Mouse (Mus musculus) stomach, embryonic 14.5 days (tissue): ENCODE data around the gene Dapk2. TPM values are rescaled to one million over a fixed set of nuclear protein-coding genes. Genes with fewer than 3 reads are reported as not detected.

ENCODE experiments used
- ATAC-seq: fragments of 200-750 bp; cut with Nextera tagmentation; 2 replicates; pipeline ENCODE4 v1.8.0; 2017; ENCODE audit warnings: low read depth, moderate TSS enrichment; ENCODE audit not compliant: insufficient number of reproducible peaks, insufficient read depth, low FRiP score
- H3K27ac ChIP-seq: fragments of 300-500 bp; sonication (generic); 2 replicates; pipeline ENCODE4 v1.5.1; 2014; ENCODE audit warnings: mild to moderate bottlenecking, low read length, moderate library complexity, mixed read lengths
- H3K27me3 ChIP-seq: fragments of 300-500 bp; sonication (generic); 2 replicates; pipeline ENCODE4 v1.6.1; 2014; ENCODE audit warnings: low read length, control low read depth, mixed read lengths; ENCODE audit not compliant: control insufficient read depth, insufficient read depth
- H3K36me3 ChIP-seq: fragments of 300-500 bp; sonication (generic); 2 replicates; pipeline ENCODE4 v1.6.1; 2014; ENCODE audit warnings: mild to moderate bottlenecking, control low read depth, low read length, moderate library complexity, mixed read lengths; ENCODE audit not compliant: control insufficient read depth, insufficient read depth
- H3K4me1 ChIP-seq: fragments of 300-500 bp; sonication (generic); 2 replicates; pipeline ENCODE4 v1.6.1; 2014; ENCODE audit warnings: low read length, control low read depth, mixed read lengths; ENCODE audit not compliant: control insufficient read depth, insufficient read depth
- H3K4me2 ChIP-seq: fragments of 300-500 bp; sonication (generic); replicated peaks from 2 replicates; pipeline ENCODE4 v1.6.1; 2014; ENCODE audit warnings: low read depth, low read length, control low read depth
- H3K4me3 ChIP-seq: fragments of 300-500 bp; sonication (generic); 2 replicates; pipeline ENCODE4 v1.5.1; 2014; ENCODE audit warnings: low read depth, low read length, control low read depth
- H3K9ac ChIP-seq: fragments of 300-500 bp; sonication (generic); replicated peaks from 2 replicates; pipeline ENCODE4 v1.6.1; 2014; ENCODE audit warnings: low read depth, mild to moderate bottlenecking, control low read depth, low read length, moderate library complexity, mixed read lengths
- H3K9me3 ChIP-seq: fragments of 300-500 bp; sonication (generic); 2 replicates; pipeline ENCODE4 v1.6.1; 2016; ENCODE audit warnings: low read depth, low read length, control low read depth; ENCODE audit not compliant: control insufficient read depth
- WGBS: fragments of 180-500 bp; shearing (Covaris S2); extraction: QIAGEN DNeasy Blood & Tissue Kit; methylation state at CpG from one replicate; pipeline ENCODE4 v1.1.7; 2014; 5-methylcytosine and 5-hydroxymethylcytosine counted together
- polyA plus RNA-seq: library from polyadenylated mRNA; unstranded; fragments of >200 nt; fragmentation: Nextera tagmentation; extraction: Ambion mirVana; gene quantifications from 2 replicates; pipeline ENCODE4 v1.2.1, GENCODE M21; 2014

Gene Dapk2
- polyA plus RNA-seq, 1 experiment from 2014 or later = 7.1 TPM

- Histone ChIP-seq H3K4me3 (no peak overlapping the region), H3K27me3 (no peaks in the 10 kb centered on the region), H3K27ac (no peak overlapping the region), H3K9ac (no peak overlapping the region), H3K4me1 (0 out of 2 replicates have a peak, but pooled peaks cover 6% of the 10 kb centered on the region), H3K36me3 (no peaks in the 10 kb centered on the region), H3K9me3 (no peaks in the 10 kb centered on the region), H3K4me2 (no peak overlapping the region)
- no peak for ATAC-seq
- 34% methylated on average over 6 of the region's 6 CpGs for WGBS
These were observed 93.2 kb downstream of the Dapk2 start for GRCm38 (mm10) chr9:66251159-66251691.

- no peaks in the 10 kb centered on the region for H3K4me1 ChIP-seq
- WGBS = 82% methylated on average over 2 of the region's 2 CpGs
- no peak overlapping the region for H3K4me2 ChIP-seq
- no peaks in the 10 kb centered on the region for H3K27me3 ChIP-seq
- H3K9ac ChIP-seq = no peak overlapping the region
- no peaks in the 10 kb centered on the region for H3K36me3 ChIP-seq
- H3K9me3 ChIP-seq = no peaks in the 10 kb centered on the region
- H3K4me3 ChIP-seq = no peak overlapping the region
- no peak overlapping the region for H3K27ac ChIP-seq
- ATAC-seq = no peak
These were observed 103.7 kb downstream of the Dapk2 start for GRCm38 (mm10) chr9:66261741-66262140.

- no peak for ATAC-seq
- H3K27me3 ChIP-seq = no peaks in the 10 kb centered on the region
- no peak overlapping the region for H3K9ac ChIP-seq
- H3K4me2 ChIP-seq = no peak overlapping the region
- H3K9me3 ChIP-seq = no peaks in the 10 kb centered on the region
- no peaks in the 10 kb centered on the region for H3K36me3 ChIP-seq
- 87% methylated on average over 2 of the region's 2 CpGs for WGBS
- H3K4me1 ChIP-seq = no peaks in the 10 kb centered on the region
- H3K4me3 ChIP-seq = no peak overlapping the region
- no peak overlapping the region for H3K27ac ChIP-seq
These were observed 105.7 kb downstream of the Dapk2 start for GRCm38 (mm10) chr9:66263701-66264100.

- H3K4me1 ChIP-seq = no peaks in the 10 kb centered on the region
- WGBS = 30% methylated on average over 2 of the region's 2 CpGs
- no peaks in the 10 kb centered on the region for H3K27me3 ChIP-seq
- no peak overlapping the region for H3K9ac ChIP-seq
- no peak for ATAC-seq
- H3K9me3 ChIP-seq = no peaks in the 10 kb centered on the region
- H3K4me2 ChIP-seq = no peak overlapping the region
- H3K36me3 ChIP-seq = no peaks in the 10 kb centered on the region
- no peak overlapping the region for H3K4me3 ChIP-seq
- no peak overlapping the region for H3K27ac ChIP-seq
These were observed 107.6 kb downstream of the Dapk2 start for GRCm38 (mm10) chr9:66265645-66266044.

GRCm38 (mm10) chr9:66266237-66267170, 108.5 kb downstream of the Dapk2 start:
- no peaks in the 10 kb centered on the region for H3K27me3 ChIP-seq
- H3K27ac ChIP-seq = no peak overlapping the region
- H3K9me3 ChIP-seq = no peaks in the 10 kb centered on the region
- H3K9ac ChIP-seq = no peak overlapping the region
- no peak for ATAC-seq
- H3K4me3 ChIP-seq = no peak overlapping the region
- H3K4me1 ChIP-seq = no peaks in the 10 kb centered on the region
- 78% methylated on average over 5 of the region's 5 CpGs for WGBS
- H3K36me3 ChIP-seq = no peaks in the 10 kb centered on the region
- no peak overlapping the region for H3K4me2 ChIP-seq

- no peaks in the 10 kb centered on the region for H3K4me1 ChIP-seq
- H3K9ac ChIP-seq = no peak overlapping the region
- no peaks in the 10 kb centered on the region for H3K36me3 ChIP-seq
- no peak overlapping the region for H3K4me3 ChIP-seq
- no peak overlapping the region for H3K4me2 ChIP-seq
- no peaks in the 10 kb centered on the region for H3K27me3 ChIP-seq
- 72% methylated on average over 4 of the region's 4 CpGs for WGBS
- no peaks in the 10 kb centered on the region for H3K9me3 ChIP-seq
- H3K27ac ChIP-seq = no peak overlapping the region
- ATAC-seq = no peak
These were observed 110.8 kb downstream of the Dapk2 start for GRCm38 (mm10) chr9:66268804-66269203.

- H3K27ac ChIP-seq = no peak overlapping the region
- no peaks in the 10 kb centered on the region for H3K27me3 ChIP-seq
- no peak overlapping the region for H3K9ac ChIP-seq
- WGBS = 79% methylated on average over 4 of the region's 4 CpGs
- no peaks in the 10 kb centered on the region for H3K36me3 ChIP-seq
- H3K9me3 ChIP-seq = no peaks in the 10 kb centered on the region
- no peak for ATAC-seq
- H3K4me3 ChIP-seq = no peak overlapping the region
- no peak overlapping the region for H3K4me2 ChIP-seq
- H3K4me1 ChIP-seq = peaks cover 6% of the 10 kb centered on the region; the same call in 1 of the 2 replicates
These were observed 112.0 kb downstream of the Dapk2 start for GRCm38 (mm10) chr9:66270038-66270437.

- Histone ChIP-seq H3K4me3 (no peak overlapping the region), H3K36me3 (no peaks in the 10 kb centered on the region), H3K27ac (no peak overlapping the region), H3K9ac (no peak overlapping the region), H3K9me3 (no peaks in the 10 kb centered on the region), H3K4me1 (peaks cover 13% of the 10 kb centered on the region; the same call in 1 of the 2 replicates), H3K4me2 (no peak overlapping the region), H3K27me3 (no peaks in the 10 kb centered on the region)
- 41% methylated on average over 5 of the region's 5 CpGs for WGBS
- no peak for ATAC-seq
These were observed 113.7 kb downstream of the Dapk2 start for GRCm38 (mm10) chr9:66271726-66272125.
